Mouse (Mus musculus): ENCODE data around the gene Ptpn9.

DNA sequence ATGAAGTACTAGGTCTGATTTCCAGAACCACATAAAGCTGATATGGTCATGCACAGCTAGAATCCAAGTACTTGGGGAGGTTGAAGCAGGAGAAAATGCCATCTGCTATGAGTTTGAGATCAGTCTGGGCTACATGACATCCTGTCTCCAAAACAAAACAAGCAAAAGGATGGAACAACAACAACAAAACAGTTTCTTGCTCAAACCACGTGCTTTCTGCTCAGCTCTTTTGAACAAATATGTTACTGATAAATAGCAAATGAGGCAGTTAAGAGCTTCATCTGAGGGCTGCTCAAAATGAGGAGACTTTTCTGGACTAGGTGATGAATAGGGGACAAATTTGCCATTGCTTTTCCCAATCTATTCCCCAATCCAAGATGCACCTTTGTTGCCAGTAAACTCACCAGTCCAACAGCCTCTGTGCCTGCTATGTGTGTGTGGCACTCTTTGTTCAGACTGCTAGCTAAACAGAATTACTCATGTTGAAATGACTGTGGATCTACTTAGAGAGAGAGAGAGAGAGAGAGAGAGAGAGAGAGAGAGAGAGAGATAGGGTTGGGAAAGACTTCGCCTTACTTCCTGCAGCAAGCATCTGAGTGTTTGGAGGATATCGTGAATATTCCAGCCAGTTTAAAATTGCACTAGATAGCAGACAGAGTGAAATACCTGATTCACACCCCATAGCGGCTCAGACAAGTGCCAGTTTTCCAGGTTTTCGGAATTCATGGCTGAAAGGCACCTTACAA is 76.2 kb downstream of the Ptpn9 start:
- no peak for TF ChIP-seq POLR2A (IDR thresholded peaks at IDR 0.05; ENCODE audit: insufficient read depth, low read depth, low read length)
- TF ChIP-seq CTCF (IDR thresholded peaks at IDR 0.05; ENCODE audit: insufficient read depth, low read depth, low read length), result no peak

Measured in olfactory bulb, adult 2 months (tissue).